Mouse (Mus musculus) C2C12 (cell line): ENCODE results near the gene Unc50.

Source experiments
- CEBPB ChIP-seq: IDR thresholded peaks from one replicate; pipeline ENCODE4 v1.6.1; 2011; ENCODE audit warnings: low read depth, mild to moderate bottlenecking, control low read depth, moderate library complexity
- CTCF ChIP-seq: IDR thresholded peaks from one replicate; pipeline ENCODE4 v1.5.1; 2011; ENCODE audit not compliant: control insufficient read depth, insufficient read depth, insufficient read length
- FOSL1 ChIP-seq: IDR thresholded peaks from one replicate; pipeline ENCODE4 v1.8.0; 2011; ENCODE audit warnings: mild to moderate bottlenecking, low read length; ENCODE audit not compliant: poor library complexity, insufficient read depth, severe bottlenecking
- MYOD1 ChIP-seq: IDR thresholded peaks from one replicate; pipeline ENCODE4 v1.6.1; 2011; ENCODE audit warnings: low read depth; ENCODE audit not compliant: control insufficient read depth, insufficient read length

DNA sequence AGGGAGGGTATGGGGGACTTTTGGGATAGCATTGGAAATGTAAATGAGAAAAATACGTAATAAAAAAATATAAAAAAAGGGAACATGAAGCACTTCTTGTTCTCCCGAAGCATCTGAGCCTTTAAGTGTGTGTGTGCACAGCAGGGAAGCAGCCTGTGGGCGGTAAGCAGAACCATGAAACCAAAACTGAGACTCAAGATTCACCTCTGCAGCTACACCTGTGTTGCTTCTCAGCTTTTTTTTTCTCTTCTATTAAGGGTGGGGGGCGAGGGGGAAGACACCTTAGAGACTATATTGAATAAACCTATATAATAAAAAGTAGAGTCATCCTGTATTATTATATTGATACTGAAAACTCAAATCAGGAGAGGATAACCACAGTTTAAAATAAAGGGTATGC, 37.9 kb downstream of the Unc50 start:
- TF ChIP-seq FOSL1 (no peak), CTCF (no peak), CEBPB (no peak), MYOD1 (no peak)
